Mouse (Mus musculus) heart, adult 8-10 months (tissue): ENCODE results near the gene Tmem38a. TPM values are rescaled to one million over a fixed set of nuclear protein-coding genes. Genes with fewer than 3 reads are reported as not detected.

Source experiments
- DNase-seq: peaks from one replicate; pipeline ENCODE4 v3.0.0; 2022; ENCODE audit warnings: low spot score
- microRNA-seq: library from miRNA; unstranded; fragments of <30 nt; microRNA quantifications from one replicate; pipeline ENCODE4 v1.2.0, GENCODE M21; 2022
- total RNA-seq, 4 experiments: library from RNA; stranded (reverse); gene quantifications; 2 replicates each; pipeline ENCODE4 v1.2.4; 2022

The Tmem38a gene
- total RNA-seq, 4 experiments from 2014 or later: 501 to 520 (median 513) TPM

DNA sequence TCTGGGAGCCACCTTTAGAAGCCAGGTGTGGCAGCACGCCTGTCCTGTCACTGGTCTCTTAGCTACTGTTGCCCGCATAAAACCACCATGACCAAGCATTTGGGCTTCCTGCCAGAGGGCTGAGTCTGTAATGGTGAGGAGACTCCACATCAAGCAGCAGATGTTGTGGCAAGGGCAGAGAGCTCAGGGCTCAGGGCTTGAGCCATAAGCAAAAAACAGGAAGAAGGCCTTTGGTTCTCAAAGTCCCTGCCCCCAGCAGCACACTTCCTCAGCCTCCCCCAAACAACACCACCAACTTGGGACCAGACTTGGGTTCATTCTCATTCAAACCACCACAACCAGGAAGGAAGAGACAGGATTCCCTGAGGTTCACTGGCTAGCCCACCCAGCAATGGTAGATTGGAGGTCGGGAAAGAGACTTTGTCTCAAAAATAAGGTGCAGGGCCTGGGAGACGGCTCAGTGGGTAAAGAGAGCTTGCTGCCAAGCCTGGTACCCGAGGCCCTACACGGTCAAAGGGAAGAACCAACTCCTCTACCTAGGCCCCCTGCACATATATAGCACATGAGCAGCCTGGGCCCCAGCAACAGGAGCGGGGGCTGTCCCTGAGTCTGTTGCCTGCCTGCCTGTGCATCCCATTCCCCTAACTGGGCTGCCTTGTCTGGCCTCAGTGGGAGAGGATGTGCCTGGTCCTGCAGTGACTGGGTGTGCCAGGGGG lies 11.4 kb downstream of the Tmem38a start:
- peak; percentile 55 for DNase-seq

DNA sequence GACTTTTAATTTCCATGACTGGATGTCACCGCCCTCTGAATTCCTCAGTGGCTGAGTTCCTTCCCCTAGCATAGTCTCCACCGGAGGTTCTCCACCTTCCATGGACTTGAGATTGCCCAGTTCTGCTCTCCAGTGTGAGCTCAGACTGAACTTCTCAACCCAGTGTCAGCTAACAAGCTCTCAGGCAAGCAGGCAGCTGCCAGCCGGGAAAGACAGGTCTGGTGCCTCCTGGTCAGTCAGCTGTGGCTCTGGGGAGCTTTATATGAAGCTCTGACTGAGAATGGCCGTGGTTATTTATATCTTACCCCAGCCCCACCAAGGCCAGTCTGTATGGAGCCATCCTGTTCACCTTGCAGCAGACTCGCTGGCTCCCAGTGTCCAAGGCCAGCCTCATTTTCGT lies 12.5 kb downstream of the Tmem38a start:
- DNase-seq: no peak

DNA sequence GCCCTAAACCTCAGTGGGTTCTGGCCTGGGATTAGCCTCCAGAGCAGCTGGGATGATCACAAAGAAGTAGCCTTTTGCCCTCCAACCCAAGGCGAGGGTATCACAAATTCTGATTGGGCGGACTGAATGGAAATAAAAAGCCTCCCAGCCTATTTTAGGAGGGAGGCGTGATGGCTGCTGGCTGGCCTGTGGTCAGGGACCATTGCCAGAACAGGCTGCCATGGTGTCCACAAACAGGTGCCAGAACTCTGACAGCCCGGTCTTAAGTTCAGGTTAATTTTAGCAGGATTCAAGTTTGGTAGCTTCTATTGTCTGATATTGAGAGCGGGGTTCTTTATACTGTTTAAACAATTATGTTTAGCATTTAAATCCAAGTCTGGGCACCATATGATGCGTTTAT lies 16.0 kb downstream of the Tmem38a start:
- DNase-seq: peak; percentile 70

DNA sequence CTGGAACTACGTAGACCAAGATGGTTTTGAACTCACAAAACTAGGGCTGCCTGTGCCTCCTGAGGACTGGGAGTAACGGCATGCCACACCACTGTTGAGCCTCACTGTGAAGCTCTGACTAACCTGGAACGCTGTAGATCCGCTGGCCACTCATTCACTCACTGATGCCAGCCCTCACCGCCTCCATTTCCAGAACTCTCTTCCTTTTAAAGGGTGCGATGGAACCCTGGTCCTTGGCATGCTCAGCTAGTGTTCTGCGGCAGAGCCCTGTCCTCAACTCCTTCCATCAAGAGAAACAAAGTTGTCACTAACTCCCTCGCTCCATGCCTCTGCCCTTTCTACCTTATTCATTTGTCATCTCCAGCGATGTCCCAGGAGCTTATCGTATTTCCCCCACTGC lies 17.0 kb downstream of the Tmem38a start:
- DNase-seq: no peak

DNA sequence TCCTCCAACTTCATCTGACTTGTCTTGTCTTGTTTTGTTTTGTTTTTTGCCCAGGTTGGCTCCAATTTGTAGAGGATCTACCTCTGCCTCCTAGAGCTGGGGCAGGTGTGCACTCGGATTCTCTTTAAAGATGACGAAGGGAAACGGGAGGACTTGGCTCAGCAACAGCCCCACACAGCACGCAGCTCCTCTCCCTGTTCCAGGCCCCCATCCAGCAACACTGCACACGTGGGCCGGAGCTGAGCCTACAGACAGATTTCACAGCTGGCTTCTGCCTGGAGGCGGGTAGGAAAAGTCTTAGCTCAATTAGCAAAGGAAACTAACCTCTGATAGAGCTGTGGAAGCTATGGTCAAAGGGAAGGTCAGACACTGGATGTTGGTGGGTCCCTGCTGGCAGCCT lies 17.4 kb downstream of the Tmem38a start:
- DNase-seq: peak; percentile 63

DNA sequence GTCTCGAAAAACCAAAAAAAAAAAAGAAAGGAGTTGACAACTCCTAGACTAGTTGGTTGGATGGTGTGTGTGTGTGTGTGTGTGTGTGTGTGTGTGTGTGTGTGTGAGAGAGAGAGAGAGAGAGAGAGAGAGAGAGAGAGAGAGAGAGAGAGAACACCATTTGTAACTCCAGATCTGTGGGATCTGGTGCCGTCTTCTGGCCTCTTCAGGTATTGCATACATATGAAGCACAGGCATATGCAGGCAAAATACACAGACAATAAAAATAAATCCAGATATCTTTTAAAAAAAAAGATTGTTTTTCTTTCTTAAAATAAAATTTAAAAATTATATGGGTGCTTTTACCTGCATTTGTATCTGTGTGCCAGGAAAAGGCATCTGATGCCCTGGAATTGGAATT lies 18.3 kb downstream of the Tmem38a start:
- DNase-seq: no peak

Small RNA genes within 50 kb of the gene (microRNA-seq; reads per million reads assigned to microRNA genes)
- gene Gm28019: not detected

Other genes starting within 250 kb of the Tmem38a start
- 10 to 100 TPM; 36.8 to 46.7 (median 38.3) TPM for gene Eps15l1, start 150.6 kb upstream of the Tmem38a start, total RNA-seq
- 10 to 100 TPM; 18.1 to 29.0 (median 23.1) TPM for gene Calr3, start 128.2 kb upstream of the Tmem38a start, total RNA-seq
- 1 to 10 TPM; 4.8 to 5.2 (median 4.8) TPM for gene 1700030K09Rik, start 128.2 kb upstream of the Tmem38a start, total RNA-seq
- 10 to 100 TPM; 34.7 to 43.9 (median 37.2) TPM for gene Cherp, start 96.8 kb upstream of the Tmem38a start, total RNA-seq
- gene Slc35e1, start 79.4 kb upstream of the Tmem38a start, total RNA-seq: 10 to 100 TPM; 77.1 to 88.7 (median 82.1) TPM
- 1 to 10 TPM; 6.3 to 8.5 (median 7.6) TPM for gene Med26, start 23.8 kb upstream of the Tmem38a start, total RNA-seq
- gene Smim7, start 967 bp upstream of the Tmem38a start, total RNA-seq: 100 to 1,000 TPM; 117 to 141 (median 135) TPM
- under 1 TPM; 0.31 to 0.79 (median 0.46) TPM for gene Nwd1, start 74.7 kb downstream of the Tmem38a start, total RNA-seq
- 10 to 100 TPM; 71.4 to 77.8 (median 74.3) TPM for gene Sin3b, start 151.2 kb downstream of the Tmem38a start, total RNA-seq
- gene F2rl3, start 189.8 kb downstream of the Tmem38a start, total RNA-seq: 1 to 10 TPM in 1 of 4 experiments, under 1 TPM in 3; 0.63 to 1.7 (median 0.76) TPM